Comparison of ENCODE assay signal across 14 mouse cellular contexts in genomic region chr13:40646131-40646530, GRCm38 (mm10).
"Had no signal": no experiment of that assay in that cellular context is flagged by ENCODE, and none has a peak within 500 bp of the region (broad histone marks: within the 10 kb centered on the region; RNA-seq: fewer than 3 reads in every experiment).

No protein-coding gene starts in this region.

- H3K9me3 ChIP-seq: intestine, embryonic 15.5 days; kidney, embryonic 15.5 days; midbrain, embryonic 12.5 days had no signal

- H3K27me3 ChIP-seq: intestine, embryonic 15.5 days; kidney, embryonic 15.5 days; megakaryocyte, embryonic 14.5 days had no signal

- H3K9ac ChIP-seq: intestine, embryonic 15.5 days; kidney, embryonic 15.5 days; liver, embryonic 14.5 days; midbrain, embryonic 12.5 days had no signal

- H3K4me3 ChIP-seq: intestine, embryonic 15.5 days; kidney, embryonic 15.5 days; layer of hippocampus, adult 2 months; megakaryocyte, embryonic 14.5 days; midbrain, embryonic 12.5 days had no signal

- ATAC-seq: intestine, embryonic 15.5 days; lung, postnatal 0 days; midbrain, embryonic 16.5 days had no signal

- H3K27ac ChIP-seq: intestine, embryonic 15.5 days; kidney, embryonic 15.5 days; layer of hippocampus, adult 2 months; liver, embryonic 14.5 days; midbrain, embryonic 12.5 days had no signal

- DNase-seq: kidney, adult 18-20 months; lung, adult 2 months; lung, postnatal 4 days; right cerebral cortex, adult 18-20 months; thymus, adult 18-20 months; thymus, postnatal 14 days had no signal

- H3K4me1 ChIP-seq: megakaryocyte, embryonic 14.5 days had no signal

- H3K4me2 ChIP-seq: intestine, embryonic 15.5 days; kidney, embryonic 15.5 days; midbrain, embryonic 12.5 days had no signal

- H3K36me3 ChIP-seq: intestine, embryonic 15.5 days; kidney, embryonic 15.5 days; midbrain, embryonic 12.5 days had no signal
